Mouse (Mus musculus): ENCODE results near the gene Slc1a1. TPM values are rescaled to one million over a fixed set of nuclear protein-coding genes. Genes with fewer than 3 reads are reported as not detected.

Gene Slc1a1
- not detected for polyA plus RNA-seq (2017; shearing (Covaris generic))

DNA sequence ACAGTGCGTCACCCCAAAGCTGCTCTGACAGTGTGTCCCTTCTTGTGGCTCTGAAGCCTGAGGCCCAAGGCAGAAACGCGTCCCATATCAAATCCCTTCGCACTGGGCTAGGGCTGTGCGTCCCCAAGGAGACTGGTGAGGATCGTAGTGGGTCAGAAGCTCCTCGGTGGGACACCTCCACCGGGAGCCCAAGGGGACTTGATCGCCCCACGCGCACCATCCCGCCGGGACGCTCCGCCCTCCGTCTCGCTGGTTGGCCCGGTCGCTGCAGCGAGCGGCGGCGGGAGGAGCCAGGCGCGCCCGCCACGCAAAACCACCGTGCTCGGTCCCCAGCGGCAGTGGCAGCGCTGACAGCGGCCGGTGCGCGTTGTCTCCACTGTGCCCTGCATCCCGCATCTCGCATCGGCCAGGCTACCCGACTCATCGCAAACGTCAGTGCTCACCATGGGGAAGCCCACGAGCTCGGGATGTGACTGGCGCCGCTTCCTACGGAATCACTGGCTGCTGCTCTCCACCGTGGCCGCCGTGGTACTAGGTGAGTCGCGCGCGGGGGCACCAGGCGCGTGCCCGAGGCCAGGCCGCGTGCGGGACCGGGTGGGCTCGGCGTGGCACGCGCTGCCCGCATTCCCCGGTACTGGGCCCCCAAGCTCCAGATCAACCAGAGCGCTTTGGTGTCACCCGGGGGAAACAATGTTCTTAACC is at the start of gene Slc1a1:
TSS of gene Slc1a1 (plus strand) at position 252 of the 702 bp plus-strand sequence.

Other genes with a start within 250 kb of the Slc1a1 start
- 0.71 TPM for gene Glis3, start 155.0 kb upstream of the Slc1a1 start, polyA plus RNA-seq (2017; shearing (Covaris generic))
- gene Plpp6, start 128.9 kb downstream of the Slc1a1 start, polyA plus RNA-seq (2017; shearing (Covaris generic)) = 0.72 TPM
- gene 4430402I18Rik, start 132.8 kb downstream of the Slc1a1 start, polyA plus RNA-seq (2017; shearing (Covaris generic)) = 0.50 TPM
- gene Cdc37l1, start 155.3 kb downstream of the Slc1a1 start, polyA plus RNA-seq (2017; shearing (Covaris generic)) = 34.6 TPM
- 12.6 TPM for gene Ak3, start 212.9 kb downstream of the Slc1a1 start, polyA plus RNA-seq (2017; shearing (Covaris generic))